Comparison of ENCODE assay signal across 10 mouse cellular contexts in genomic region chr11:109494890-109495770, GRCm38 (mm10). TPM values are rescaled to one million over a fixed set of nuclear protein-coding genes. Genes with fewer than 3 reads are reported as not detected.
A peak's percentile ranks its signal among the peaks of the same experiment; 100 is the strongest.
DNase-seq lines count a peak whose midpoint lies in the region; ATAC-seq and TF ChIP-seq lines count a peak whose summit lies in the region.
"Had no signal": no experiment of that assay in that cellular context is flagged by ENCODE, and none has a peak within 500 bp of the region (broad histone marks: within the 10 kb centered on the region; RNA-seq: fewer than 3 reads in every experiment).

No protein-coding gene starts in this region.

- H3K9ac ChIP-seq in lung, embryonic 15.5 days = no peak overlapping the region
- H3K9ac ChIP-seq in intestine, postnatal 0 days (ENCODE audit: low read depth, low read length) = no peak overlapping the region
- peak overlapping the region; percentile 1; the same call in 1 of the 2 replicates for H3K9ac ChIP-seq in liver, embryonic 11.5 days (ENCODE audit: low read depth, low read length)
- H3K9ac ChIP-seq in forebrain, embryonic 13.5 days = no peak overlapping the region

- H3K27me3 ChIP-seq in lung, embryonic 15.5 days = no peaks in the 10 kb centered on the region
- no peaks in the 10 kb centered on the region for H3K27me3 ChIP-seq in intestine, postnatal 0 days (replicated peaks; ENCODE audit: control insufficient read depth, insufficient read depth, low read length)
- no peaks in the 10 kb centered on the region for H3K27me3 ChIP-seq in liver, embryonic 11.5 days (replicated peaks; ENCODE audit: control insufficient read depth, insufficient read depth, low read length)
- H3K27me3 ChIP-seq in cerebellum, adult 2 months (ENCODE audit: control insufficient read depth, insufficient read depth, low read length) = no peaks in the 10 kb centered on the region
- no peaks in the 10 kb centered on the region for H3K27me3 ChIP-seq in forebrain, embryonic 13.5 days

- TF ChIP-seq POLR2A in cerebellum, adult 2 months (IDR thresholded peaks at IDR 0.05; ENCODE audit: borderline replicate concordance, insufficient read depth, low read length) = no peak

- no peak for DNase-seq in lung, postnatal 14 days
- DNase-seq in liver, embryonic 11.5 days (ENCODE audit: low spot score) = no peak
- peak; percentile 74 to 76 for DNase-seq in spleen, postnatal 36 days (ENCODE audit: low spot score in 2 of 2)
- DNase-seq in cerebellum, adult 2 months = no peak
- no peak for DNase-seq in thymus, postnatal 36 days
- DNase-seq: gastrocnemius, postnatal 36 days had no signal

- H3K4me1 ChIP-seq in lung, embryonic 15.5 days = peaks cover 21% of the 10 kb centered on the region
- peaks cover 5% of the 10 kb centered on the region; the same call in 1 of the 2 replicates for H3K4me1 ChIP-seq in intestine, postnatal 0 days (replicated peaks; ENCODE audit: control insufficient read depth, insufficient read depth, low read length)
- H3K4me1 ChIP-seq in liver, embryonic 11.5 days (replicated peaks; ENCODE audit: control insufficient read depth, insufficient read depth, low read length) = peaks cover 41% of the 10 kb centered on the region
- H3K4me1 ChIP-seq in cerebellum, adult 2 months (ENCODE audit: control insufficient read depth, insufficient read depth, low read length) = peaks cover 6% of the 10 kb centered on the region; the same call in 1 of the 2 replicates
- peaks cover 27% of the 10 kb centered on the region for H3K4me1 ChIP-seq in forebrain, embryonic 13.5 days

- 27% methylated on average over 24 of the region's 24 CpGs for WGBS in lung, embryonic 15.5 days
- 43% methylated on average over 24 of the region's 24 CpGs for WGBS in intestine, postnatal 0 days
- 50% methylated on average over 24 of the region's 24 CpGs for WGBS in liver, embryonic 11.5 days
- WGBS in cerebellum, adult 2 months = 75% methylated on average over 24 of the region's 24 CpGs
- WGBS in forebrain, embryonic 13.5 days = 74% methylated on average over 24 of the region's 24 CpGs

- no peaks in the 10 kb centered on the region for H3K36me3 ChIP-seq in lung, embryonic 15.5 days
- no peaks in the 10 kb centered on the region; the same call in 1 of the 2 replicates for H3K36me3 ChIP-seq in intestine, postnatal 0 days (ENCODE audit: control insufficient read depth, insufficient read depth)
- H3K36me3 ChIP-seq in liver, embryonic 11.5 days (ENCODE audit: control insufficient read depth, insufficient read depth, low read length) = no peaks in the 10 kb centered on the region
- H3K36me3 ChIP-seq in forebrain, embryonic 13.5 days (ENCODE audit: poor library complexity, severe bottlenecking) = no peaks in the 10 kb centered on the region

- no peak for ATAC-seq in lung, embryonic 15.5 days (ENCODE audit: borderline replicate concordance, extremely low read depth, low FRiP score, low TSS enrichment)
- ATAC-seq in intestine, postnatal 0 days = peak; percentile 67
- ATAC-seq in liver, embryonic 11.5 days (replicated peaks; ENCODE audit: low FRiP score) = no peak
- no peak for ATAC-seq in forebrain, embryonic 13.5 days

- peak overlapping the region; percentile 3; the same call in 1 of the 2 replicates for H3K4me2 ChIP-seq in lung, embryonic 15.5 days
- peak overlapping the region; percentile 21 for H3K4me2 ChIP-seq in intestine, postnatal 0 days (replicated peaks; ENCODE audit: low read depth)
- peak overlapping the region; percentile 23 for H3K4me2 ChIP-seq in liver, embryonic 11.5 days
- H3K4me2 ChIP-seq in forebrain, embryonic 13.5 days = no peak overlapping the region

- no peak overlapping the region for H3K27ac ChIP-seq in lung, embryonic 15.5 days
- H3K27ac ChIP-seq in intestine, postnatal 0 days (ENCODE audit: low read depth, low read length) = peak overlapping the region; percentile 81
- peak overlapping the region; percentile 15; the same call in 1 of the 2 replicates for H3K27ac ChIP-seq in liver, embryonic 11.5 days (ENCODE audit: low read depth, low read length)
- H3K27ac ChIP-seq in cerebellum, adult 2 months (ENCODE audit: insufficient read depth, low read length) = no peak overlapping the region
- no peak overlapping the region for H3K27ac ChIP-seq in forebrain, embryonic 13.5 days
- H3K27ac ChIP-seq: left cerebral cortex, adult 2 months had no signal

- H3K4me3 ChIP-seq in lung, embryonic 15.5 days = no peak overlapping the region
- H3K4me3 ChIP-seq in intestine, postnatal 0 days (ENCODE audit: low read depth, low read length) = no peak overlapping the region
- H3K4me3 ChIP-seq in liver, embryonic 11.5 days (ENCODE audit: low read depth, low read length) = no peak overlapping the region
- no peak overlapping the region for H3K4me3 ChIP-seq in cerebellum, adult 2 months (replicated peaks; ENCODE audit: insufficient read depth, low read depth, low read length)
- H3K4me3 ChIP-seq in forebrain, embryonic 13.5 days = no peak overlapping the region
- H3K4me3 ChIP-seq: left cerebral cortex, adult 2 months had no signal

- no peak for TF ChIP-seq CTCF in intestine, postnatal 0 days (IDR thresholded peaks at IDR 0.05; ENCODE audit: low read depth)
- no peak for TF ChIP-seq CTCF in cerebellum, adult 2 months (IDR thresholded peaks at IDR 0.05; ENCODE audit: borderline replicate concordance, insufficient read depth, low read depth, low read length)

- no peaks in the 10 kb centered on the region for H3K9me3 ChIP-seq in lung, embryonic 15.5 days
- H3K9me3 ChIP-seq in intestine, postnatal 0 days (ENCODE audit: control insufficient read depth) = no peaks in the 10 kb centered on the region
- no peaks in the 10 kb centered on the region for H3K9me3 ChIP-seq in liver, embryonic 11.5 days (ENCODE audit: control insufficient read depth, low read length)
- no peaks in the 10 kb centered on the region for H3K9me3 ChIP-seq in forebrain, embryonic 13.5 days (replicated peaks)

RNA-seq across cellular contexts. Expression of gene Slc16a6, which starts 21.7 kb away (rescaled TPM):
- polyA plus RNA-seq in lung, embryonic 15.5 days (2015; fragmentation: Nextera tagmentation; extraction: Ambion mirVana) = 4.4 and 4.6 TPM in 2 replicates
- 129 and 143 TPM in 2 replicates for polyA plus RNA-seq in intestine, postnatal 0 days (2015; fragmentation: Nextera tagmentation; extraction: Ambion mirVana)
- polyA plus RNA-seq in liver, embryonic 11.5 days (2014; fragmentation: Nextera tagmentation; extraction: Ambion mirVana) = 52.2 and 58.7 TPM in 2 replicates
- 7.9 and 8.9 TPM in 2 replicates for polyA plus RNA-seq in cerebellum, adult 2 months (2012; rRNA removed)
- 3.6 and 5.0 TPM in 2 replicates for polyA plus RNA-seq in forebrain, embryonic 13.5 days (2015; fragmentation: Nextera tagmentation; extraction: Ambion mirVana)

RNA-seq across cellular contexts. Expression of gene Arsg, which starts 22.0 kb away (rescaled TPM):
- 4.2 TPM in 2 replicates for polyA plus RNA-seq in lung, embryonic 15.5 days (2015; fragmentation: Nextera tagmentation; extraction: Ambion mirVana)
- polyA plus RNA-seq in intestine, postnatal 0 days (2015; fragmentation: Nextera tagmentation; extraction: Ambion mirVana) = 50.9 and 54.4 TPM in 2 replicates
- 5.8 and 6.2 TPM in 2 replicates for polyA plus RNA-seq in liver, embryonic 11.5 days (2014; fragmentation: Nextera tagmentation; extraction: Ambion mirVana)
- polyA plus RNA-seq in cerebellum, adult 2 months (2012; rRNA removed) = 39.5 and 47.1 TPM in 2 replicates
- 3.4 and 5.4 TPM in 2 replicates for polyA plus RNA-seq in forebrain, embryonic 13.5 days (2015; fragmentation: Nextera tagmentation; extraction: Ambion mirVana)

Comparison
In these comparisons a context has a peak if more than half of its experiments do, and no peak if none do; other contexts are left out.
1. H3K27ac ChIP-seq: peak in intestine, postnatal 0 days (single experiment) and liver, embryonic 11.5 days (single experiment); none in lung, embryonic 15.5 days (single experiment), cerebellum, adult 2 months (single experiment) and forebrain, embryonic 13.5 days (single experiment).
2. DNase-seq: peak in spleen, postnatal 36 days (2 of 2); none in lung, postnatal 14 days (single experiment), liver, embryonic 11.5 days (single experiment), cerebellum, adult 2 months (0 of 2) and thymus, postnatal 36 days (0 of 2).